Mouse (Mus musculus) stomach, postnatal 0 days (tissue): ENCODE measurements around the gene Gm10337. TPM values are rescaled to one million over a fixed set of nuclear protein-coding genes. Genes with fewer than 3 reads are reported as not detected.

ENCODE experiments used
- ATAC-seq: fragments of 200-750 bp; cut with Nextera tagmentation; 2 replicates; pipeline ENCODE4 v1.8.0; 2017; ENCODE audit not compliant: low FRiP score, low TSS enrichment
- DNase-seq: peaks from one replicate; pipeline ENCODE4 v3.0.0-alpha.2; 2016; ENCODE audit warnings: low spot score
- H3K27ac ChIP-seq: fragments of 300-500 bp; sonication (generic); replicated peaks from 2 replicates; pipeline ENCODE4 v1.5.1; 2014; ENCODE audit warnings: mild to moderate bottlenecking, control low read depth
- H3K27me3 ChIP-seq: fragments of 300-500 bp; sonication (generic); 2 replicates; pipeline ENCODE4 v1.6.1; 2014; ENCODE audit warnings: low read length; ENCODE audit not compliant: control insufficient read depth, insufficient read depth
- H3K36me3 ChIP-seq: fragments of 300-500 bp; sonication (generic); 2 replicates; pipeline ENCODE4 v1.6.1; 2014; ENCODE audit warnings: low read length, mixed read lengths; ENCODE audit not compliant: control insufficient read depth, insufficient read depth
- H3K4me1 ChIP-seq: fragments of 300-500 bp; sonication (generic); replicated peaks from 2 replicates; pipeline ENCODE4 v1.6.1; 2014; ENCODE audit warnings: antibody characterized with exemption; ENCODE audit not compliant: control insufficient read depth, insufficient read depth
- H3K4me2 ChIP-seq: fragments of 300-500 bp; sonication (generic); replicated peaks from 2 replicates; pipeline ENCODE4 v1.6.1; 2014; ENCODE audit warnings: low read depth, mild to moderate bottlenecking, control low read depth, moderate library complexity
- H3K4me3 ChIP-seq: fragments of 300-500 bp; sonication (generic); 2 replicates; pipeline ENCODE4 v1.5.1; 2014; ENCODE audit warnings: low read depth, low read length, control low read depth
- H3K9ac ChIP-seq: fragments of 300-500 bp; sonication (generic); 2 replicates; pipeline ENCODE4 v1.6.1; 2014; ENCODE audit warnings: mild to moderate bottlenecking, low read length, control low read depth, mixed read lengths
- H3K9me3 ChIP-seq: fragments of 300-500 bp; sonication (generic); 2 replicates; pipeline ENCODE4 v1.6.1; 2016; ENCODE audit warnings: low read length; ENCODE audit not compliant: control insufficient read depth
- CTCF ChIP-seq: IDR thresholded peaks from 2 replicates; pipeline ENCODE4 v1.5.1; 2016; ENCODE audit warnings: antibody characterized with exemption, low read depth, mild to moderate bottlenecking, moderate library complexity
- EP300 ChIP-seq: optimal IDR thresholded peaks from 2 replicates; pipeline ENCODE3; 2016; ENCODE audit warnings: antibody characterized with exemption
- WGBS: fragments of 180-500 bp; shearing (Covaris S2); extraction: QIAGEN DNeasy Blood & Tissue Kit; methylation state at CpG from one replicate; pipeline ENCODE4 v1.1.7; 2014; 5-methylcytosine and 5-hydroxymethylcytosine counted together
- polyA plus RNA-seq: library from polyadenylated mRNA; unstranded; fragments of >200 nt; fragmentation: Nextera tagmentation; extraction: Ambion mirVana; gene quantifications from 2 replicates; pipeline ENCODE4 v1.2.1, GENCODE M21; 2015

Gene Gm10337
- polyA plus RNA-seq, 1 experiment from 2014 or later: not detected

DNA sequence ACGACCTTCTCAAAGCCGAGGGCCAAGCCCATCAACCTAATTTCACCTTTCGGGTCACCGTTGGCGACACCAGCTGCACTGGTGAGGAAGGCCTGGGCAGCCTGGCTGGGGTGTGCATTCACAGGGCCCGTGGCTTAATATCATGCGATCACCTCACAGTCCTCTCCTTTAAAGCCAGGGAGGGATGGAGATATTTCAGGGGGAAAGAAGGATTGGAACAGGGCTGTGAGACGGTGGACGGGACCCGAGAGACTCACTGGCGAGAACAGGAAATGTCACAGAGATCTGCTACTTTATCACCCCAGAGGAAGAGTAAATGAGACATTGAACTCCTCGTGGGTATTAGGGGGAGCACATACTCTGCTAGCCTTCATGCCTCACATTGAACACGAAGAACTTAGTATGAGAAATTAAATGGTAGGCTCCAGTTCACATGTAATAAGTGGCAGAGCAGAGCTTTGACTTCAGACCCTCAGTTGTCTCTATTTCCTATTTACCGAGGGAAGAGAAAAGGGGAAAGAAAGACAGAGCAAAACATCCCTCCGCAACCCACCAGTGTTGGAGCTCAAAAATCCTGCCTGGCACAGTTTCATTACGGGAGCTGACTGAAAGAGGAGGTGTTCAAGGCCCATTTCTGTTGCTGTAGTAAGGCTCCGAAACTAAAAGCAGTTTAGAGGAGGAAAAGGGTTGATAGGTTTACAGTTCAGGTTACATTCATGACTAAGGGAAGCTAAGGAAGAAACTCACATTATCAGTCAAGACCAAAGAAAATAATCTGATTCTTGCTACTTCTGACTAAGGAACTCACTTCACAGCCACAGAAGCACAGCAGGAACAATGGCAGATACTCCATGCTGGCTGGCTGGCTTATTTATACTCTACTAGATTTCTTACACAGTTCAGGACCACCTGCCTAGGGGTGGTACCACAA, 16.0 kb downstream of the Gm10337 start:
- Histone ChIP-seq H3K36me3 (peaks cover 8% of the 10 kb centered on the region; the same call in 1 of the 2 replicates), H3K9ac (peak overlapping the region; percentile 85), H3K27ac (peak overlapping the region; percentile 53), H3K4me2 (peak overlapping the region; percentile 91), H3K27me3 (no peaks in the 10 kb centered on the region), H3K4me3 (peak overlapping the region; percentile 64), H3K9me3 (no peaks in the 10 kb centered on the region), H3K4me1 (no peaks in the 10 kb centered on the region)
- DNase-seq (no peak), ATAC-seq (no peak)
- TF ChIP-seq CTCF: no peak
- no peak for TF ChIP-seq EP300
- WGBS: 56% methylated on average over 15 of the region's 17 CpGs

- H3K27me3 ChIP-seq: no peaks in the 10 kb centered on the region
- no peaks in the 10 kb centered on the region for H3K4me1 ChIP-seq
- 56% methylated on average over 4 of the region's 4 CpGs for WGBS
- no peak for ATAC-seq
- no peak overlapping the region for H3K4me2 ChIP-seq
- TF ChIP-seq CTCF (0 out of 2 replicates have a peak, but pooled peaks have one; percentile 5), EP300 (no peak)
- peak overlapping the region; percentile 2; the same call in 1 of the 2 replicates for H3K27ac ChIP-seq
- H3K9me3 ChIP-seq: no peaks in the 10 kb centered on the region
- peak; percentile 68 for DNase-seq
- H3K9ac ChIP-seq: peak overlapping the region; percentile 14; the same call in 1 of the 2 replicates
- no peak overlapping the region for H3K4me3 ChIP-seq
- H3K36me3 ChIP-seq: peaks cover 8% of the 10 kb centered on the region; the same call in 1 of the 2 replicates
Observed at GRCm38 (mm10) chr15:102520416-102520815, 16.9 kb downstream of the Gm10337 start.

- no peak for TF ChIP-seq CTCF
- TF ChIP-seq EP300: no peak
- DNase-seq (no peak), ATAC-seq (no peak)
- H3K27ac ChIP-seq: no peak overlapping the region
- H3K27me3 ChIP-seq: no peaks in the 10 kb centered on the region
- no peak overlapping the region for H3K9ac ChIP-seq
- H3K4me1 ChIP-seq: no peaks in the 10 kb centered on the region
- H3K4me2 ChIP-seq: no peak overlapping the region
- no peaks in the 10 kb centered on the region for H3K9me3 ChIP-seq
- no peak overlapping the region for H3K4me3 ChIP-seq
- peaks cover 8% of the 10 kb centered on the region; the same call in 1 of the 2 replicates for H3K36me3 ChIP-seq
- 69% methylated on average over 4 of the region's 4 CpGs for WGBS
Observed at GRCm38 (mm10) chr15:102521480-102521879, 18.0 kb downstream of the Gm10337 start.

- Histone ChIP-seq H3K4me1 (no peaks in the 10 kb centered on the region), H3K27me3 (no peaks in the 10 kb centered on the region), H3K27ac (no peak within 1 kb of the TSS), H3K4me2 (no peak within 1 kb of the TSS), H3K36me3 (peaks cover 13% of the 10 kb centered on the region; the same call in 1 of the 2 replicates), H3K4me3 (no peak within 1 kb of the TSS), H3K9ac (no peak within 1 kb of the TSS), H3K9me3 (no peaks in the 10 kb centered on the region)
- ATAC-seq (peak; percentile 50; the same call in 1 of the 2 replicates), DNase-seq (peak; percentile 83)
- TF ChIP-seq CTCF (peak; percentile 96), EP300 (no peak)
- WGBS: 3% methylated on average over 3 of the region's 3 CpGs
Observed at GRCm38 (mm10) chr15:102524892-102525485, 21.5 kb downstream of the Gm10337 start, which contains the start of gene Npff. Gene Npff (minus strand): TSS chr15:102524942.

DNA sequence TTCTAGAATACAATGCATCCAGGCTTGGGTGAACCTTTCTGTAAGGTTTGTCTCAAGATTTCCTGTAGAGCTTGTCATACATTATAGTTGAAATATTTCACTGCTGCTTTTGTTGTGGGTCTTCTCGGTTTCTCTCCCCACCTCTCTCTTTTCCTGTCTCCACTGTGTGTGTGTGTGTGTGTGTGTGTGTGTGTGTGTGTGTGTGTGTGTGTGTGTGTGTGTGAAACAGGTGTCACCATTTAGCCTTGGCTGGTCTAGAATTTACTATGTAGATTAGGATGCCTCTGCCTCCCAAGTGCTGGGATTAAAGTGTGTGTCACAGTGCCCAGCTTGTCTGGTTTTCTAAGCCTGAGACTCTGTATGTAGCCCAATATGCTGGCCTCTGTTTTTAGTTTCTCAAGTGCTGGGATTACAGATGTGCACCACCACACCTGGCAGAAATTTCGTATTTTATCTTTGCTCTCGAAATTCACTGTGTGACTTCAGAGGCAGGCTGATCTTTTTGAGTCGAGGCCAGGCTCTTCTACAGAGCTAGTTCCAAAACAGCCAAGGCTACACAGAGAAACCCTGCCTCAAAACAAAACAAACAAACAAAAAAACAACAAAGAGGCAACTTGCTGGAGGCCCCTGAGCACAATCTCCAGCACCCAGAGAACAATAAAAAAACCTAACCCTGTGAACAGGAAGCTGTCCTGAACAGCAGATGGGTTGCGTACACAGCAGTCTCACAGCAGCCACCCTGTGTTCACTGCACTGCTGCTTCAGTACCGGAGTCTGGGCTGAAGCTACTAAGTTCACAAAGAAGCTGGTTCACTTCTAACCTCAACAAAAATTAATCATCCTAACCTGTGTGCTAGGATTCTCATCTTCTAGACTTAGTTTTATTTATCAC, 22.8 kb downstream of the Gm10337 start:
- Histone ChIP-seq H3K36me3 (peaks cover 22% of the 10 kb centered on the region; the same call in 1 of the 2 replicates), H3K27ac (no peak overlapping the region), H3K4me2 (no peak overlapping the region), H3K27me3 (no peaks in the 10 kb centered on the region), H3K9ac (no peak overlapping the region), H3K4me3 (no peak overlapping the region), H3K9me3 (no peaks in the 10 kb centered on the region), H3K4me1 (no peaks in the 10 kb centered on the region)
- ATAC-seq (no peak), DNase-seq (no peak)
- WGBS: 74% methylated on average over 6 of the region's 6 CpGs
- TF ChIP-seq CTCF (no peak), EP300 (no peak)
